Mouse (Mus musculus): ENCODE data around the gene Pof1b. TPM values are rescaled to one million over a fixed set of nuclear protein-coding genes. Genes with fewer than 3 reads are reported as not detected.
A peak's percentile ranks its signal among the peaks of the same experiment; 100 is the strongest.

Gene Pof1b
- 0.08 and 0.09 TPM in 2 replicates for polyA plus RNA-seq (2012; rRNA removed)

- no peak for DNase-seq
- Histone ChIP-seq H3K27ac (ENCODE audit: insufficient read depth, low read depth, low read length) (no peak within 1 kb of the TSS), H3K4me3 (ENCODE audit: insufficient read depth, low read depth, low read length) (no peak within 1 kb of the TSS), H3K36me3 (ENCODE audit: control insufficient read depth, insufficient read depth, low read length) (no peaks in the 10 kb centered on the region), H3K27me3 (replicated peaks; ENCODE audit: control insufficient read depth, insufficient read depth, low read length) (no peaks in the 10 kb centered on the region), H3K4me1 (ENCODE audit: control insufficient read depth, insufficient read depth, low read length) (no peaks in the 10 kb centered on the region)
- TF ChIP-seq POLR2A (IDR thresholded peaks at IDR 0.05; ENCODE audit: low read depth, low read length) (no peak), CTCF (conservative IDR thresholded peaks at IDR 0.05; ENCODE audit: insufficient read depth, insufficient read length, low read depth, low read length) (no peak)
- WGBS, result 43% methylated on average over 5 of the region's 5 CpGs
Measured at GRCm38 (mm10) chrX:112698508-112698907, at the start of gene Pof1b. Pof1b (minus strand) TSS chrX:112698651.

DNA sequence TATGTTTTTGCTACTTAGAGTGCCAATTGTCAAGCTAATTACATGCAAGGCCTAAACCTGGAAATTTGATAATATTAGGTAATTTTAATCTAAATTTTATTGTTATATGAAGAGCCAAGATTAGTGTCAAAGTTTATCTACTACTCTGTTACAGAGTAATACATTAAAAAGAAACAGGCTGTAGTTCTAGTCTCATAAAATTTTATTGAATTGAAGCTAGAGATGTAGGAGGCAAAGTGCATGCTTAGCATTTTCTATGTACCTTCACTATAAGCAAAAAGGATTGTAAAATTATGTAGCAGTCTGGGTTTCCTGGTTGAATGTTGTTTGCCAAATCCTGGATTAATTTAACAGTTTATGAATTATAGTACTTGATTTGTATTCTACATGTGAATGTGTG is 18.1 kb upstream of the Pof1b start:
- no peaks in the 10 kb centered on the region for H3K27me3 ChIP-seq (replicated peaks; ENCODE audit: control insufficient read depth, insufficient read depth, low read length)
- H3K27ac ChIP-seq (ENCODE audit: insufficient read depth, low read depth, low read length), result no peak overlapping the region
- no peaks in the 10 kb centered on the region for H3K4me1 ChIP-seq (ENCODE audit: control insufficient read depth, insufficient read depth, low read length)
- TF ChIP-seq POLR2A (IDR thresholded peaks at IDR 0.05; ENCODE audit: low read depth, low read length) (no peak), CTCF (conservative IDR thresholded peaks at IDR 0.05; ENCODE audit: insufficient read depth, insufficient read length, low read depth, low read length) (no peak)
- no peak for DNase-seq
- no peak overlapping the region for H3K4me3 ChIP-seq (ENCODE audit: insufficient read depth, low read depth, low read length)
- no peaks in the 10 kb centered on the region for H3K36me3 ChIP-seq (ENCODE audit: control insufficient read depth, insufficient read depth, low read length)

DNA sequence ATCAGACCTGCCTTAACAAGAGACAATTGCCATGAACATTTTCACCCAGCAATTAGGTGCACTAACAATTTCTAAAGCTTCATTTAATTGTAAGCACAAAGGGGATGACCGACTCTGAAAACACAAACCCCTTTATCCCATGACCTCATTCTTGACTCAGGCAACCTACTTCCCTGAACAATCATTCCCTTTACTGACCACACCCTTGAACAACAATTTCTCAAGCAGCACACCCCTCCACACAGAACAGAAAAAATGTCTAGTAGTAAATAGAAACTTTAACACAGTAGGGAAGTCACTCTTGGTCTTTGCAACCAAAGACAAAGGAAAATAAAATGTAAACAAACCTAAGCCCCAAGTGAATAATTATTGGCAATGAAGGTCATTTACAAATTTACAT is 4.1 kb downstream of the Pof1b start:
- WGBS, result 38% methylated on average over 1 of the region's 1 CpGs
- no peak for DNase-seq
- Histone ChIP-seq H3K27ac (ENCODE audit: insufficient read depth, low read depth, low read length) (no peak overlapping the region), H3K4me3 (ENCODE audit: insufficient read depth, low read depth, low read length) (no peak overlapping the region), H3K4me1 (ENCODE audit: control insufficient read depth, insufficient read depth, low read length) (no peaks in the 10 kb centered on the region), H3K36me3 (ENCODE audit: control insufficient read depth, insufficient read depth, low read length) (no peaks in the 10 kb centered on the region), H3K27me3 (replicated peaks; ENCODE audit: control insufficient read depth, insufficient read depth, low read length) (no peaks in the 10 kb centered on the region)
- no peak for TF ChIP-seq CTCF (conservative IDR thresholded peaks at IDR 0.05; ENCODE audit: insufficient read depth, insufficient read length, low read depth, low read length)
- no peak for TF ChIP-seq POLR2A (IDR thresholded peaks at IDR 0.05; ENCODE audit: low read depth, low read length)

- no peak for DNase-seq
- 72% methylated on average over 5 of the region's 5 CpGs for WGBS
- Histone ChIP-seq H3K27ac (ENCODE audit: insufficient read depth, low read depth, low read length) (no peak overlapping the region), H3K4me1 (ENCODE audit: control insufficient read depth, insufficient read depth, low read length) (no peaks in the 10 kb centered on the region), H3K4me3 (ENCODE audit: insufficient read depth, low read depth, low read length) (no peak overlapping the region), H3K27me3 (replicated peaks; ENCODE audit: control insufficient read depth, insufficient read depth, low read length) (no peaks in the 10 kb centered on the region), H3K36me3 (ENCODE audit: control insufficient read depth, insufficient read depth, low read length) (no peaks in the 10 kb centered on the region)
- TF ChIP-seq POLR2A (IDR thresholded peaks at IDR 0.05; ENCODE audit: low read depth, low read length) (no peak), CTCF (conservative IDR thresholded peaks at IDR 0.05; ENCODE audit: insufficient read depth, insufficient read length, low read depth, low read length) (no peak)
Measured at GRCm38 (mm10) chrX:112680605-112681004, 17.8 kb downstream of the Pof1b start.

DNA sequence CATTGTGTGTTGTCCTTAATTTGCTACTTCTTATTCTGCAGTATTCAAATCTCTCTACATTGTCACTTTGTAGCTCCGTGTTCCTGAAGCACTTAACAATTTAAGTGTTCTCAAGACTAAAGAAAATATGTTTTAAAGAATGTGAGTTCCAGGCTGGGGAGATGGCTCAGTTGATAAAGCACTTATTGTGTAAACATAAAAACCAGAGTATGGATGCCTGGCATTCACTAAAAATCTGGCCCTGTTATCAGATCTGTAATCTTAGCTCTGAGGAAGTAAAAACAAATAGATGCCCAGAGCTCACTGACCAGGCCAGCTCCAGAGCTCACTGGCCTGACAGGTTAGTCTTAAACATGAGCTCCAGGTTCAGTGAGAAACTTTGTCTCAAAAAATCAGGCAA is 22.9 kb downstream of the Pof1b start:
- TF ChIP-seq CTCF (conservative IDR thresholded peaks at IDR 0.05; ENCODE audit: insufficient read depth, insufficient read length, low read depth, low read length) (no peak), POLR2A (IDR thresholded peaks at IDR 0.05; ENCODE audit: low read depth, low read length) (no peak)
- H3K4me3 ChIP-seq (ENCODE audit: insufficient read depth, low read depth, low read length), result no peak overlapping the region
- H3K4me1 ChIP-seq (ENCODE audit: control insufficient read depth, insufficient read depth, low read length), result no peaks in the 10 kb centered on the region
- no peaks in the 10 kb centered on the region for H3K36me3 ChIP-seq (ENCODE audit: control insufficient read depth, insufficient read depth, low read length)
- no peak overlapping the region for H3K27ac ChIP-seq (ENCODE audit: insufficient read depth, low read depth, low read length)
- 43% methylated on average over 1 of the region's 1 CpGs for WGBS
- H3K27me3 ChIP-seq (replicated peaks; ENCODE audit: control insufficient read depth, insufficient read depth, low read length), result no peaks in the 10 kb centered on the region
- DNase-seq, result no peak

DNA sequence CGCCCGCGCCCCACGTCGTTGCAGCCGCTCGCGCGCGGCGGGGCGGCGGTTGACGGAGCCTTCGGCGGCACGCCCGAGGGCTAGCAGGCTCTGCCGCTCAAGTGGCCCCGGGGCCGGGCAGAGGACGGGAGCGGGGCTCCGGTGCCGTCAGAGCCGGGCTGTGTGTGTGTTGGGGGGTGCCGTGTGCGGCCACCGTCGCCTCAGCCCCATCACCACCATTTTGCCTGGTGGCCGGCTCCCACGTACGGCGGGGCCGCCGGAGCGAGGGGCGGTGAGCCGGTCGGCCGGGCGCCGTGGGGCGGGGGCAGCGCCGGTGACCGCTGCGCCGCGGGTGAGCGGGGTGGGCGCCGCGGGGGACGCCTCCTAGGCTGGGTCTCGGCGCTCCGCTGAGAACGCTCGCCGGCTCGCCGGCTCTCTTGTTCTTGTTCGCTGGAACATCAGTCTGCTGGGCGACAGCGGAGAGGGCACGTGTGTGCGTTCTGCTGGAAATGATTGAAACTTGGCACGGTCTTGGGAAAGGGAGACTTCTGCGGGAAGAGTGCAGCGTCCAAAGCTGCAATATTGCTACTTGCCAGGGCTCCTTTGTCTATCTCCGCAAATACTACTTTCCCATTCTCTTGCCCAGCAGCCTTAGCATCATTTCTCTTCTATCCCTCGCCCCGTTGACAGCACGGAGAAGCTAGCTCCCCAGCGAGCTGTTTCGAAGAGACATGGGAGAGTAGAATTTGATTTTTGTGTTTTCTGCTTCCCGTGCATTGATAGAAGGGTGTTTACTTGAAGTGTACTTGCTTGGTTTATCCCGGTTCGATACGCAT is 96.9 kb downstream of the Pof1b start:
- no peaks in the 10 kb centered on the region for H3K36me3 ChIP-seq (ENCODE audit: control insufficient read depth, insufficient read depth, low read length)
- TF ChIP-seq POLR2A (IDR thresholded peaks at IDR 0.05; ENCODE audit: low read depth, low read length) (no peak), CTCF (conservative IDR thresholded peaks at IDR 0.05; ENCODE audit: insufficient read depth, insufficient read length, low read depth, low read length) (no peak)
- WGBS, result 1% methylated on average over 20 of the region's 81 CpGs
- H3K27ac ChIP-seq (ENCODE audit: insufficient read depth, low read depth, low read length), result no peak overlapping the region
- DNase-seq, result peak; percentile 12
- H3K4me3 ChIP-seq (ENCODE audit: insufficient read depth, low read depth, low read length), result peak overlapping the region; percentile 72
- no peaks in the 10 kb centered on the region for H3K4me1 ChIP-seq (ENCODE audit: control insufficient read depth, insufficient read depth, low read length)
- no peaks in the 10 kb centered on the region for H3K27me3 ChIP-seq (replicated peaks; ENCODE audit: control insufficient read depth, insufficient read depth, low read length)

DNA sequence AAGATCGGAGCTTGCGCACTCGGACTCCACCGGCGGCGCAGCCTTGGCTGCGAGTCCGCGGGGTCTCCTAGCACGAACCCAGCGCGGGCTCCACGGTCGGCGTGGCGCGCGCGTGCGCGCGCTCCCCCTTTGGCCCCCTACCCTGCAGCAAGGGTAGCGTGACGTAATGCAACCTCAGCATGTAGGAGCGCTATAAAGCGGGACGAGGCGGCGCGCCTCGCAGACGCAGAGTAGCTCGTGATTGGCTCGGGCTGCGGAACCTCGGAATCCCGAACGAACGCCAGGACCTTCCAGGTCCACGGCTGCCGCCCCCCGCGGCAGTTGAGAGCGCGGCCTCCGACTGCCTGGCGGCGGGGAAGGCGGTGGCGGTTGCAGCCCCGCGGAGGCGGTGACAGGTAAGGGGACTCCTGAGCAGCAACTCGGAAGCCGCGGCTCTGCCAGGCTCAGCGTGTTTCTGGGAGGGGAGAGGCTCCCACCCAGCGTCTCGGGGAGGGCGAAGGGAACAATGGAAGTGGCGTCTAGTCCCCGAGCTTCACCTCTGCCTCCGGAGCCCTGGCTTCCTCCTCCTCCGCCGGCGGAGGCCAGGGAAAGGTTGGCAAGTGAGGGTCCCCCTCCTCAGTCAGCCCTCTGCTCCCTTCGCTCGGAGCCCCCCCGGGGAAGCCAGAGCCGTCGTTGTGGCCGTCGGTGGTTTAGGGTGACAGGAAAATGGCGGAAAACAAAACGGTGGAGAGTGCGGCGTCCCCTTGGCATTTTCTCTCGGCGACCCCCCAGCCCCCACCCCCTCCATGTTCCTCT is 97.7 kb downstream of the Pof1b start, which contains the start of gene Zfp711:
Gene Zfp711, plus strand, starts transcription at position 16 of the 795 bp plus-strand sequence.
- WGBS, result 1% methylated on average over 75 of the region's 79 CpGs
- peak; percentile 42 for DNase-seq
- H3K36me3 ChIP-seq (ENCODE audit: control insufficient read depth, insufficient read depth, low read length), result no peaks in the 10 kb centered on the region
- no peak for TF ChIP-seq POLR2A (IDR thresholded peaks at IDR 0.05; ENCODE audit: low read depth, low read length)
- no peak for TF ChIP-seq CTCF (conservative IDR thresholded peaks at IDR 0.05; ENCODE audit: insufficient read depth, insufficient read length, low read depth, low read length)
- no peaks in the 10 kb centered on the region for H3K27me3 ChIP-seq (replicated peaks; ENCODE audit: control insufficient read depth, insufficient read depth, low read length)
- no peaks in the 10 kb centered on the region for H3K4me1 ChIP-seq (ENCODE audit: control insufficient read depth, insufficient read depth, low read length)
- H3K27ac ChIP-seq (ENCODE audit: insufficient read depth, low read depth, low read length), result no peak within 1 kb of the TSS
- peak within 1 kb of the TSS; percentile 72 for H3K4me3 ChIP-seq (ENCODE audit: insufficient read depth, low read depth, low read length)

Other genes starting within 250 kb of the Pof1b start
- not detected in 2 replicates for gene 2010106E10Rik, start 203.4 kb downstream of the Pof1b start, polyA plus RNA-seq (2012; rRNA removed)
- 0.20 and 0.30 TPM in 2 replicates for gene Zfp711, start 98.1 kb downstream of the Pof1b start, polyA plus RNA-seq (2012; rRNA removed)

Data from kidney, adult 2 months (tissue).